Mouse (Mus musculus) ES-E14 (cell line): ENCODE results near the gene Vwa2.

ENCODE experiments used
- CHD2 ChIP-seq: IDR thresholded peaks from 2 replicates; pipeline ENCODE4 v1.6.1; 2014; ENCODE audit warnings: mild to moderate bottlenecking, low read depth, low read length, inconsistent platforms
- HCFC1 ChIP-seq: IDR thresholded peaks from 2 replicates; pipeline ENCODE4 v1.6.1; 2012; ENCODE audit warnings: low read length, inconsistent platforms, borderline replicate concordance; ENCODE audit not compliant: insufficient read depth
- ZC3H11A ChIP-seq: IDR thresholded peaks from 2 replicates; pipeline ENCODE4 v1.6.1; 2012; ENCODE audit warnings: low read depth, mild to moderate bottlenecking, inconsistent platforms, low read length, borderline replicate concordance
- ZNF384 ChIP-seq: IDR thresholded peaks from 2 replicates; pipeline ENCODE4 v1.6.1; 2012; ENCODE audit warnings: low read depth, low read length, inconsistent platforms

DNA sequence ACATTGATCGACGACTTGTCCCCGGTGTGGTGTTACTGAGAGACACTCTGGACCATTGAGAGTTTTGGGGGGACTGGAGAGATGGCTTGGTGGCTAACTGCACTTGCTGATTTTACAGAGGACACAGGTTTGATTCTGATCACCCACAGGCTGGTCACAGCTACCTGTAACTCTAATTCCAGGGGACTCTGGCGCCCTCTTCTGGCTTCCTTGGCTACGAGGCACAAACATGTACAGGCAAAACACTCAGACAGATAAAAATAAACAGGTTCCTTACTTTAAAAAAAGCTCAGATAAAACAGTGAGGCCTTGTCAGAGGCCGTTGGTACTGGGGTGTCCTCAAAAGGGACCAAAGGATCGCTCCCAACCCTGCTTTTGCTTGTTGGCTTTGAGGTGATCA is 61.7 kb downstream of the Vwa2 start:
- TF ChIP-seq ZNF384 = no peak
- TF ChIP-seq ZC3H11A = 0 out of 2 replicates have a peak, but pooled peaks have one; percentile 12
- TF ChIP-seq CHD2 = no peak
- no peak for TF ChIP-seq HCFC1
